Mouse (Mus musculus) intestine, postnatal 0 days (tissue): ENCODE results near the gene Isoc2b. TPM values are rescaled to one million over a fixed set of nuclear protein-coding genes. Genes with fewer than 3 reads are reported as not detected.

Source experiments
- ATAC-seq: fragments of 200-750 bp; cut with Nextera tagmentation; 2 replicates; pipeline ENCODE4 v1.8.0; 2017; ENCODE audit warnings: mild to moderate bottlenecking, moderate TSS enrichment, moderate library complexity
- H3K27ac ChIP-seq: fragments of 300-500 bp; sonication (generic); 2 replicates; pipeline ENCODE4 v1.5.1; 2014; ENCODE audit warnings: mild to moderate bottlenecking, low read depth, low read length, moderate library complexity
- H3K27me3 ChIP-seq: fragments of 300-500 bp; sonication (generic); replicated peaks from 2 replicates; pipeline ENCODE4 v1.6.1; 2014; ENCODE audit warnings: low read length, mixed read lengths; ENCODE audit not compliant: control insufficient read depth, insufficient read depth
- H3K36me3 ChIP-seq: fragments of 300-500 bp; sonication (generic); 2 replicates; pipeline ENCODE4 v1.6.1; 2014; ENCODE audit warnings: mild to moderate bottlenecking, moderate library complexity; ENCODE audit not compliant: control insufficient read depth, insufficient read depth
- H3K4me1 ChIP-seq: fragments of 300-500 bp; sonication (generic); replicated peaks from 2 replicates; pipeline ENCODE4 v1.6.1; 2014; ENCODE audit warnings: antibody characterized with exemption, low read length, mixed read lengths; ENCODE audit not compliant: control insufficient read depth, insufficient read depth
- H3K4me2 ChIP-seq: fragments of 300-500 bp; sonication (generic); replicated peaks from 2 replicates; pipeline ENCODE4 v1.6.1; 2014; ENCODE audit warnings: low read depth, mild to moderate bottlenecking, moderate library complexity
- H3K4me3 ChIP-seq: fragments of 300-500 bp; sonication (generic); 2 replicates; pipeline ENCODE4 v1.5.1; 2014; ENCODE audit warnings: low read depth, low read length
- H3K9ac ChIP-seq: fragments of 300-500 bp; sonication (generic); 2 replicates; pipeline ENCODE4 v1.6.1; 2014; ENCODE audit warnings: mild to moderate bottlenecking, low read depth, low read length
- H3K9me3 ChIP-seq: fragments of 300-500 bp; sonication (generic); 2 replicates; pipeline ENCODE4 v1.6.1; 2016; ENCODE audit warnings: mixed run types; ENCODE audit not compliant: control insufficient read depth
- CTCF ChIP-seq: sonication (generic); IDR thresholded peaks from 2 replicates; pipeline ENCODE4 v1.5.1; 2016; ENCODE audit warnings: low read depth, mild to moderate bottlenecking, control low read depth, antibody characterized with exemption, moderate library complexity
- WGBS: fragments of 180-500 bp; shearing (Covaris S2); extraction: QIAGEN DNeasy Blood & Tissue Kit; methylation state at CpG from one replicate; pipeline ENCODE4 v1.1.7; 2014; 5-methylcytosine and 5-hydroxymethylcytosine counted together
- polyA plus RNA-seq: library from polyadenylated mRNA; unstranded; fragments of >200 nt; fragmentation: Nextera tagmentation; extraction: Ambion mirVana; gene quantifications from 2 replicates; pipeline ENCODE4 v1.2.1, GENCODE M21; 2015

Isoc2b gene
- polyA plus RNA-seq, 1 experiment from 2014 or later, result 12.5 TPM

GRCm38 (mm10) chr7:4844245-4844916, 25.7 kb downstream of the Isoc2b start, which contains the start of gene Shisa7:
Shisa7 (minus strand) TSS chr7:4844696.
- WGBS, result under 1% methylated on average over 41 of the region's 41 CpGs
- peak within 1 kb of the TSS; percentile 44 for H3K4me3 ChIP-seq
- H3K9ac ChIP-seq, result peak within 1 kb of the TSS; percentile 11; the same call in 1 of the 2 replicates
- peak within 1 kb of the TSS; percentile 70 for H3K4me2 ChIP-seq
- no peak for TF ChIP-seq CTCF
- no peak within 1 kb of the TSS for H3K27ac ChIP-seq
- ATAC-seq, result peak; percentile 24; the same call in 1 of the 2 replicates
- H3K4me1 ChIP-seq, result 0 out of 2 replicates have a peak, but pooled peaks cover 3% of the 10 kb centered on the region
- peaks cover 53% of the 10 kb centered on the region for H3K27me3 ChIP-seq
- no peaks in the 10 kb centered on the region for H3K9me3 ChIP-seq
- no peaks in the 10 kb centered on the region for H3K36me3 ChIP-seq

GRCm38 (mm10) chr7:4843604-4844244, 26.3 kb downstream of the Isoc2b start:
- TF ChIP-seq CTCF, result no peak
- Histone ChIP-seq H3K4me2 (peak overlapping the region; percentile 70), H3K27ac (no peak overlapping the region), H3K4me1 (0 out of 2 replicates have a peak, but pooled peaks cover 3% of the 10 kb centered on the region), H3K9ac (no peak overlapping the region), H3K9me3 (no peaks in the 10 kb centered on the region), H3K36me3 (no peaks in the 10 kb centered on the region), H3K27me3 (peaks cover 58% of the 10 kb centered on the region), H3K4me3 (peak overlapping the region; percentile 44)
- ATAC-seq, result no peak
- WGBS, result 2% methylated on average over 33 of the region's 34 CpGs

GRCm38 (mm10) chr7:4842634-4843131, 27.4 kb downstream of the Isoc2b start:
- Histone ChIP-seq H3K9ac (no peak overlapping the region), H3K4me3 (peak overlapping the region; percentile 14)
- no peak for TF ChIP-seq CTCF

GRCm38 (mm10) chr7:4842077-4842476, 28.0 kb downstream of the Isoc2b start:
- ATAC-seq, result no peak
- WGBS, result 56% methylated on average over 5 of the region's 5 CpGs
- Histone ChIP-seq H3K9ac (no peak overlapping the region), H3K4me3 (no peak overlapping the region), H3K27me3 (peaks cover 67% of the 10 kb centered on the region), H3K36me3 (no peaks in the 10 kb centered on the region), H3K27ac (no peak overlapping the region), H3K9me3 (no peaks in the 10 kb centered on the region), H3K4me2 (no peak overlapping the region; the same call in 1 of the 2 replicates), H3K4me1 (0 out of 2 replicates have a peak, but pooled peaks cover 3% of the 10 kb centered on the region)
- no peak for TF ChIP-seq CTCF

More at GRCm38 (mm10) chr7:4842634-4843131, 27.4 kb downstream of the Isoc2b start:
- 1% methylated on average over 16 of the region's 16 CpGs for WGBS
- peak; percentile 33; the same call in 1 of the 2 replicates for ATAC-seq
- Histone ChIP-seq H3K27me3 (peaks cover 61% of the 10 kb centered on the region), H3K36me3 (no peaks in the 10 kb centered on the region), H3K27ac (no peak overlapping the region), H3K4me2 (peak overlapping the region; percentile 31), H3K4me1 (0 out of 2 replicates have a peak, but pooled peaks cover 3% of the 10 kb centered on the region), H3K9me3 (no peaks in the 10 kb centered on the region)

- Histone ChIP-seq H3K4me3 (no peak overlapping the region), H3K27me3 (peaks cover 60% of the 10 kb centered on the region), H3K9ac (no peak overlapping the region), H3K36me3 (no peaks in the 10 kb centered on the region), H3K4me1 (no peaks in the 10 kb centered on the region), H3K4me2 (no peak overlapping the region), H3K27ac (no peak overlapping the region), H3K9me3 (no peaks in the 10 kb centered on the region)
- 5% methylated on average over 1 of the region's 1 CpGs for WGBS
- no peak for TF ChIP-seq CTCF
- ATAC-seq, result no peak
Measured at GRCm38 (mm10) chr7:4837639-4838038, 32.4 kb downstream of the Isoc2b start.

GRCm38 (mm10) chr7:4836351-4836792, 33.7 kb downstream of the Isoc2b start:
- Histone ChIP-seq H3K9me3 (no peaks in the 10 kb centered on the region), H3K4me1 (no peaks in the 10 kb centered on the region), H3K27ac (no peak overlapping the region), H3K36me3 (no peaks in the 10 kb centered on the region), H3K27me3 (peaks cover 50% of the 10 kb centered on the region), H3K4me2 (peak overlapping the region; percentile 85), H3K9ac (no peak overlapping the region), H3K4me3 (peak overlapping the region; percentile 45)
- peak; percentile 90 for ATAC-seq
- under 1% methylated on average over 51 of the region's 51 CpGs for WGBS
- peak; percentile 71 for TF ChIP-seq CTCF
